Mouse (Mus musculus): ENCODE results near the gene Agbl2. TPM values are rescaled to one million over a fixed set of nuclear protein-coding genes. Genes with fewer than 3 reads are reported as not detected.
"Not testable (repeated sequence)": the region's sequence is repeated elsewhere in the genome, so short reads cannot be mapped to it uniquely, and the experiment has no call there.

Gene Agbl2
- polyA plus RNA-seq, 2 experiments from 2014 or later: not detected

- no peak for ATAC-seq
These were observed 33.6 kb downstream of the Agbl2 start for GRCm38 (mm10) chr2:90816144-90816543.

- ATAC-seq: no peak
These were observed 36.2 kb downstream of the Agbl2 start for GRCm38 (mm10) chr2:90818710-90819109.

GRCm38 (mm10) chr2:90820894-90821293 lies 38.4 kb downstream of the Agbl2 start:
- no peak for ATAC-seq

- no peak for ATAC-seq
These were observed 40.5 kb downstream of the Agbl2 start for GRCm38 (mm10) chr2:90822978-90823377.

- ATAC-seq: no peak
These were observed 41.3 kb downstream of the Agbl2 start for GRCm38 (mm10) chr2:90823781-90824180.

- not testable (repeated sequence) for ATAC-seq
These were observed 42.0 kb downstream of the Agbl2 start for GRCm38 (mm10) chr2:90824528-90824927.

- ATAC-seq: no peak
These were observed 43.1 kb downstream of the Agbl2 start for GRCm38 (mm10) chr2:90825515-90826172.

- no peak for ATAC-seq
These were observed 46.2 kb downstream of the Agbl2 start for GRCm38 (mm10) chr2:90828739-90829138.

GRCm38 (mm10) chr2:90833502-90833901 lies 51.0 kb downstream of the Agbl2 start:
- ATAC-seq: no peak

GRCm38 (mm10) chr2:90838621-90839020 lies 56.1 kb downstream of the Agbl2 start:
- no peak for ATAC-seq

- ATAC-seq: no peak
These were observed 61.1 kb downstream of the Agbl2 start for GRCm38 (mm10) chr2:90843666-90844065.

GRCm38 (mm10) chr2:90844262-90844661 lies 61.7 kb downstream of the Agbl2 start:
- no peak for ATAC-seq

GRCm38 (mm10) chr2:90845234-90845633 lies 62.7 kb downstream of the Agbl2 start:
- no peak for ATAC-seq

GRCm38 (mm10) chr2:90846171-90846570 lies 63.6 kb downstream of the Agbl2 start:
- no peak for ATAC-seq

GRCm38 (mm10) chr2:90846597-90846954 lies 64.0 kb downstream of the Agbl2 start:
- ATAC-seq: peak; percentile 67

- peak; percentile 92 for ATAC-seq
These were observed 64.6 kb downstream of the Agbl2 start, which contains the start of gene Mtch2 for GRCm38 (mm10) chr2:90846955-90847680. Gene Mtch2 (plus strand): TSS chr2:90847155.

- ATAC-seq: no peak
These were observed 65.1 kb downstream of the Agbl2 start for GRCm38 (mm10) chr2:90847681-90848050.

- ATAC-seq: no peak
These were observed 65.8 kb downstream of the Agbl2 start for GRCm38 (mm10) chr2:90848331-90848730.

- ATAC-seq: no peak
These were observed 67.9 kb downstream of the Agbl2 start for GRCm38 (mm10) chr2:90850401-90850800.

- ATAC-seq: no peak
These were observed 79.0 kb downstream of the Agbl2 start for GRCm38 (mm10) chr2:90861486-90861885.

GRCm38 (mm10) chr2:90864184-90864583 lies 81.7 kb downstream of the Agbl2 start:
- ATAC-seq: no peak

GRCm38 (mm10) chr2:90866524-90866923 lies 84.0 kb downstream of the Agbl2 start:
- ATAC-seq: peak; percentile 77

GRCm38 (mm10) chr2:90870136-90870601 lies 87.6 kb downstream of the Agbl2 start:
- ATAC-seq: no peak

All from CD4-positive, CD25-positive, alpha-beta regulatory T cell, adult 4 months (primary cell).